28 mouse cellular contexts compared by ENCODE assay signal in the genomic region with DNA sequence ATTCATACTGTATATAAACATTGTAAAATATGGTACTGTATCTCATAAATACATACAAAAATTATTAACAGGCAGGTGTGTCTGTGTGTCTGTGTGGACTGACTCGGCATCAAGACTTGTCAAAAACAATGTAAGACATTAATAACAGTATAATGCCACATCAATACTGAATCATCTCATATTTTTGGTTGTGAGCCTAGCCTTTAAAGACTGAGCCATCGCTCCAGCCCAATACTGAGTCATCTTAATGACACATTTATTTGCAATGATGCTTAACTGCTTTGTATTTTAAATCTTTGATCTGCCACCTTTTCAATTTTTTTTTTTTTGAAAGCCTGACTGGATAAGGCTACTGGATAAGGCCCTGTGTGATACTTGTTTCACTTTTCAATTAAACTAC. TPM values are rescaled to one million over a fixed set of nuclear protein-coding genes. Genes with fewer than 3 reads are reported as not detected.
DNase-seq lines count a peak whose midpoint lies in the region; ATAC-seq and TF ChIP-seq lines count a peak whose summit lies in the region.
"Had no signal": no experiment of that assay in that cellular context is flagged by ENCODE, and none has a peak within 500 bp of the region (broad histone marks: within the 10 kb centered on the region; RNA-seq: fewer than 3 reads in every experiment).

No protein-coding gene starts in this region.

- no peak for TF ChIP-seq CTCF in stomach, postnatal 0 days (IDR thresholded peaks at IDR 0.05; ENCODE audit: low read depth)
- TF ChIP-seq CTCF in embryonic fibroblast, embryonic 13.5 days (IDR thresholded peaks at IDR 0.05; ENCODE audit: borderline replicate concordance, insufficient read depth, low read length), result no peak
- TF ChIP-seq CTCF in left cerebral cortex, adult 2 months (IDR thresholded peaks at IDR 0.05), result no peak

- no peak for DNase-seq in stomach, postnatal 0 days (ENCODE audit: low spot score)
- peak; percentile 60 for DNase-seq in Muller cell, postnatal 12 days (ENCODE audit: inconsistent ontology term)
- DNase-seq in testis, postnatal 10 days (ENCODE audit: low spot score), result no peak
- DNase-seq in left cerebral cortex, adult 2 months (ENCODE audit: extremely low spot score in 1 of 2, low spot score in 2 of 2), result no peak
- no peak for DNase-seq in heart, postnatal 36 days
- DNase-seq: adrenal gland, adult 8-10 months; adrenal gland, postnatal 14 days; adrenal gland, postnatal 36 days; cerebellum, adult 11-12 months; cerebellum, adult 2 months; cerebellum, adult 9-10 months; cerebellum, postnatal 10 days; cerebellum, postnatal 25 days had no signal

- TF ChIP-seq EP300 in stomach, postnatal 0 days (optimal IDR thresholded peaks at IDR 0.05), result no peak

- no peak for ATAC-seq in stomach, embryonic 14.5 days (ENCODE audit: insufficient number of reproducible peaks, insufficient read depth, low FRiP score, low read depth)
- no peak for ATAC-seq in stomach, postnatal 0 days (ENCODE audit: low FRiP score, low TSS enrichment)
- ATAC-seq: activated CD4-positive, CD25-positive, alpha-beta regulatory T cell, adult 4 months; CD4-positive, CD25-positive, alpha-beta regulatory T cell, adult 4 months; forebrain, embryonic 14.5 days; forebrain, embryonic 16.5 days had no signal

- peak overlapping the region; percentile 64; the same call in 1 of the 2 replicates for H3K27ac ChIP-seq in stomach, embryonic 14.5 days (ENCODE audit: low read length)
- H3K27ac ChIP-seq in stomach, postnatal 0 days (replicated peaks), result no peak overlapping the region
- H3K27ac ChIP-seq in embryonic fibroblast, embryonic 13.5 days (ENCODE audit: insufficient read depth, low read length), result peak overlapping the region; percentile 99
- H3K27ac ChIP-seq in left cerebral cortex, adult 2 months, result no peak overlapping the region
- H3K27ac ChIP-seq: embryonic facial prominence, embryonic 10.5 days; embryonic facial prominence, embryonic 12.5 days; forebrain, embryonic 10.5 days; forebrain, embryonic 12.5 days had no signal

- WGBS in stomach, embryonic 14.5 days, result 84% methylated on average over 2 of the region's 2 CpGs
- 62% methylated on average over 2 of the region's 2 CpGs for WGBS in stomach, postnatal 0 days

- peaks cover 12% of the 10 kb centered on the region; the same call in 1 of the 2 replicates for H3K4me1 ChIP-seq in stomach, embryonic 14.5 days (ENCODE audit: control insufficient read depth, insufficient read depth, low read length)
- peaks cover 9% of the 10 kb centered on the region; the same call in 1 of the 2 replicates for H3K4me1 ChIP-seq in stomach, postnatal 0 days (replicated peaks; ENCODE audit: control insufficient read depth, insufficient read depth)
- peaks cover 41% of the 10 kb centered on the region for H3K4me1 ChIP-seq in embryonic fibroblast, embryonic 13.5 days (ENCODE audit: control insufficient read depth, insufficient read depth, low read length)
- H3K4me1 ChIP-seq: forebrain, embryonic 12.5 days had no signal

- TF ChIP-seq POLR2A in embryonic fibroblast, embryonic 13.5 days (IDR thresholded peaks at IDR 0.05; ENCODE audit: low read depth, low read length), result no peak

- no peaks in the 10 kb centered on the region for H3K9me3 ChIP-seq in stomach, embryonic 14.5 days (ENCODE audit: control insufficient read depth, low read depth, low read length)
- H3K9me3 ChIP-seq in stomach, postnatal 0 days (ENCODE audit: control insufficient read depth, low read length), result no peaks in the 10 kb centered on the region
- H3K9me3 ChIP-seq: embryonic facial prominence, embryonic 10.5 days; embryonic facial prominence, embryonic 12.5 days; forebrain, embryonic 10.5 days; forebrain, embryonic 12.5 days; G1E had no signal

- H3K4me2 ChIP-seq in stomach, embryonic 14.5 days (replicated peaks; ENCODE audit: low read depth, low read length), result no peak overlapping the region
- no peak overlapping the region for H3K4me2 ChIP-seq in stomach, postnatal 0 days (replicated peaks; ENCODE audit: low read depth)
- H3K4me2 ChIP-seq: embryonic facial prominence, embryonic 12.5 days; forebrain, embryonic 12.5 days had no signal

- H3K36me3 ChIP-seq in stomach, embryonic 14.5 days (ENCODE audit: control insufficient read depth, insufficient read depth, low read length), result no peaks in the 10 kb centered on the region
- no peaks in the 10 kb centered on the region for H3K36me3 ChIP-seq in stomach, postnatal 0 days (ENCODE audit: control insufficient read depth, insufficient read depth, low read length)
- H3K36me3 ChIP-seq: embryonic facial prominence, embryonic 10.5 days; embryonic facial prominence, embryonic 12.5 days; forebrain, embryonic 10.5 days; forebrain, embryonic 12.5 days; G1E had no signal

- intact Hi-C loops in left cerebral cortex, adult 2 months (cut with DNase I), result no loop called here
- intact Hi-C loops in heart, postnatal 36 days (cut with DNase I), result no loop called here

- H3K9ac ChIP-seq in stomach, embryonic 14.5 days (replicated peaks; ENCODE audit: low read depth, low read length), result no peak overlapping the region
- H3K9ac ChIP-seq in stomach, postnatal 0 days (ENCODE audit: low read length), result no peak overlapping the region
- H3K9ac ChIP-seq: embryonic facial prominence, embryonic 12.5 days; forebrain, embryonic 12.5 days had no signal

- no peaks in the 10 kb centered on the region for H3K27me3 ChIP-seq in stomach, embryonic 14.5 days (ENCODE audit: control insufficient read depth, insufficient read depth, low read length)
- no peaks in the 10 kb centered on the region for H3K27me3 ChIP-seq in stomach, postnatal 0 days (ENCODE audit: control insufficient read depth, insufficient read depth, low read length)
- H3K27me3 ChIP-seq: CH12.LX; embryonic facial prominence, embryonic 12.5 days; forebrain, embryonic 12.5 days; Patski had no signal

- H3K4me3 ChIP-seq in stomach, embryonic 14.5 days (ENCODE audit: low read depth, low read length), result no peak overlapping the region
- H3K4me3 ChIP-seq in stomach, postnatal 0 days (ENCODE audit: low read depth, low read length), result no peak overlapping the region
- H3K4me3 ChIP-seq in embryonic fibroblast, embryonic 13.5 days (ENCODE audit: insufficient read depth, low read length), result no peak overlapping the region
- H3K4me3 ChIP-seq in left cerebral cortex, adult 2 months, result no peak overlapping the region
- H3K4me3 ChIP-seq: embryonic facial prominence, embryonic 10.5 days; embryonic facial prominence, embryonic 12.5 days; erythroblast, embryonic 14.5 days; forebrain, embryonic 10.5 days; forebrain, embryonic 12.5 days had no signal

RNA-seq across cellular contexts. Expression of a gene that starts 44.9 kb away (rescaled TPM):
- 66.1 and 70.1 TPM in 2 replicates for polyA plus RNA-seq in stomach, embryonic 14.5 days (2014; fragmentation: Nextera tagmentation; extraction: Ambion mirVana)
- 18.5 and 20.2 TPM in 2 replicates for polyA plus RNA-seq in stomach, postnatal 0 days (2015; fragmentation: Nextera tagmentation; extraction: Ambion mirVana)
- polyA plus RNA-seq in embryonic fibroblast, embryonic 13.5 days (2011; ENCODE audit: insufficient read length, low read depth, missing spikeins), result 187 and 323 TPM in 2 replicates
- under 1 TPM; 0.25 to 0.37 TPM for total RNA-seq in left cerebral cortex, adult 2 months (2021)
- total RNA-seq in heart, postnatal 36 days (2021), result 1 to 10 TPM; 2.7 to 3.5 TPM
- total RNA-seq: CH12.LX had no signal
- polyA plus RNA-seq: CD4-positive, CD25-positive, alpha-beta regulatory T cell, adult 4 months; cortical plate, adult 2 months; erythroblast, embryonic 14.5 days; G1E; Patski had no signal

Comparison
In these comparisons a context has a peak if more than half of its experiments do, and no peak if none do; other contexts are left out.
1. H3K27ac ChIP-seq: peak in stomach, embryonic 14.5 days (single experiment) and embryonic fibroblast, embryonic 13.5 days (single experiment); none in stomach, postnatal 0 days (single experiment) and left cerebral cortex, adult 2 months (single experiment).